28 mouse cellular contexts compared by ENCODE assay signal in genomic region chr4:62306840-62307239, GRCm38 (mm10). TPM values are rescaled to one million over a fixed set of nuclear protein-coding genes. Genes with fewer than 3 reads are reported as not detected.
DNase-seq lines count a peak whose midpoint lies in the region; ATAC-seq and TF ChIP-seq lines count a peak whose summit lies in the region.
"Had no signal": no experiment of that assay in that cellular context is flagged by ENCODE, and none has a peak within 500 bp of the region (broad histone marks: within the 10 kb centered on the region; RNA-seq: fewer than 3 reads in every experiment).

No protein-coding gene starts in this region.

- peaks cover 46% of the 10 kb centered on the region for H3K36me3 ChIP-seq in hindbrain, embryonic 15.5 days
- peaks cover 63% of the 10 kb centered on the region for H3K36me3 ChIP-seq in hindbrain, embryonic 12.5 days

- no peak overlapping the region for H3K27ac ChIP-seq in hindbrain, embryonic 15.5 days (replicated peaks)
- no peak overlapping the region for H3K27ac ChIP-seq in hindbrain, embryonic 12.5 days
- 0 out of 2 replicates have a peak overlapping the region, but pooled peaks have one; percentile 13 for H3K27ac ChIP-seq in cortical plate, adult 2 months (ENCODE audit: insufficient read depth, low read length)
- H3K27ac ChIP-seq: embryonic facial prominence, embryonic 12.5 days; embryonic facial prominence, embryonic 15.5 days; heart, embryonic 13.5 days; intestine, embryonic 15.5 days; kidney, embryonic 15.5 days had no signal

- ATAC-seq in hindbrain, embryonic 15.5 days (ENCODE audit: low FRiP score, low read depth), result 0 out of 2 replicates have a peak, but pooled peaks have one; percentile 30
- ATAC-seq in hindbrain, embryonic 12.5 days (ENCODE audit: low FRiP score), result no peak
- ATAC-seq: forebrain, embryonic 14.5 days; forebrain, postnatal 0 days; intestine, embryonic 15.5 days; Patski had no signal

- H3K4me1 ChIP-seq in hindbrain, embryonic 15.5 days (replicated peaks), result no peaks in the 10 kb centered on the region
- no peaks in the 10 kb centered on the region for H3K4me1 ChIP-seq in hindbrain, embryonic 12.5 days
- H3K4me1 ChIP-seq in cortical plate, adult 2 months (ENCODE audit: control insufficient read depth, insufficient read depth, low read length), result no peaks in the 10 kb centered on the region
- H3K4me1 ChIP-seq: embryonic facial prominence, embryonic 12.5 days; embryonic facial prominence, embryonic 15.5 days; heart, embryonic 13.5 days; intestine, embryonic 15.5 days; kidney, embryonic 15.5 days had no signal

- no peak for TF ChIP-seq CTCF in cortical plate, adult 2 months (IDR thresholded peaks at IDR 0.05; ENCODE audit: extremely low read depth, insufficient read depth, low read length)

- 68% methylated on average over 4 of the region's 4 CpGs for WGBS in hindbrain, embryonic 15.5 days
- 80% methylated on average over 4 of the region's 4 CpGs for WGBS in hindbrain, embryonic 12.5 days

- no peak for TF ChIP-seq POLR2A in cortical plate, adult 2 months (IDR thresholded peaks at IDR 0.05; ENCODE audit: extremely low read depth, insufficient read depth, low read length)

- H3K27me3 ChIP-seq in hindbrain, embryonic 15.5 days, result no peaks in the 10 kb centered on the region
- H3K27me3 ChIP-seq in hindbrain, embryonic 12.5 days, result no peaks in the 10 kb centered on the region
- H3K27me3 ChIP-seq: CH12.LX; embryonic facial prominence, embryonic 12.5 days; embryonic facial prominence, embryonic 15.5 days; heart, embryonic 13.5 days; intestine, embryonic 15.5 days; kidney, embryonic 15.5 days; Patski had no signal

- DNase-seq in ES-CJ7 (ENCODE audit: low read depth, low spot score) (peak; percentile 69), WW6 (ENCODE audit: low read depth, low spot score) (peak; percentile 22)
- no peak for DNase-seq in urinary bladder, postnatal 10 days (ENCODE audit: low spot score)
- DNase-seq in gastrocnemius, postnatal 25 days, result no peak
- DNase-seq: adrenal gland, postnatal 10 days; B cell, adult 2 months; cerebellum, adult 11-12 months; cerebellum, adult 9-10 months; cerebellum, postnatal 14 days; forebrain, postnatal 0 days; gastrocnemius, postnatal 10 days; heart, adult 18-20 months; heart, postnatal 14 days; heart, postnatal 4 days; kidney, adult 11 months; kidney, adult 8-10 months had no signal

- no peak overlapping the region for H3K4me3 ChIP-seq in hindbrain, embryonic 15.5 days
- H3K4me3 ChIP-seq in hindbrain, embryonic 12.5 days, result no peak overlapping the region
- no peak overlapping the region for H3K4me3 ChIP-seq in cortical plate, adult 2 months (ENCODE audit: insufficient read depth, low read length)
- H3K4me3 ChIP-seq: embryonic facial prominence, embryonic 12.5 days; embryonic facial prominence, embryonic 15.5 days; heart, embryonic 13.5 days; intestine, embryonic 15.5 days; kidney, embryonic 15.5 days had no signal

- no peak overlapping the region for H3K4me2 ChIP-seq in hindbrain, embryonic 15.5 days
- H3K4me2 ChIP-seq in hindbrain, embryonic 12.5 days (replicated peaks), result no peak overlapping the region
- H3K4me2 ChIP-seq: embryonic facial prominence, embryonic 12.5 days; embryonic facial prominence, embryonic 15.5 days; heart, embryonic 13.5 days; intestine, embryonic 15.5 days; kidney, embryonic 15.5 days had no signal

- H3K9me3 ChIP-seq in hindbrain, embryonic 15.5 days, result peaks cover 2% of the 10 kb centered on the region; the same call in 1 of the 2 replicates
- H3K9me3 ChIP-seq in hindbrain, embryonic 12.5 days (replicated peaks), result no peaks in the 10 kb centered on the region
- H3K9me3 ChIP-seq: embryonic facial prominence, embryonic 12.5 days; embryonic facial prominence, embryonic 15.5 days; G1E; heart, embryonic 13.5 days; intestine, embryonic 15.5 days; kidney, embryonic 15.5 days had no signal

- H3K9ac ChIP-seq in hindbrain, embryonic 15.5 days, result no peak overlapping the region
- H3K9ac ChIP-seq in hindbrain, embryonic 12.5 days, result no peak overlapping the region
- H3K9ac ChIP-seq: embryonic facial prominence, embryonic 12.5 days; embryonic facial prominence, embryonic 15.5 days; forebrain, postnatal 0 days; heart, embryonic 13.5 days; intestine, embryonic 15.5 days; kidney, embryonic 15.5 days had no signal

RNA-seq across cellular contexts. Expression of gene Slc31a2, which starts 44.5 kb away (rescaled TPM):
- polyA plus RNA-seq in hindbrain, embryonic 15.5 days (2015; fragmentation: Nextera tagmentation; extraction: Ambion mirVana), result 16.7 and 19.5 TPM in 2 replicates
- polyA plus RNA-seq in hindbrain, embryonic 12.5 days (2016; fragmentation: Nextera tagmentation; extraction: Ambion mirVana), result 12.9 and 13.0 TPM in 2 replicates
- 11.8 and 12.8 TPM in 2 replicates for polyA plus RNA-seq in cortical plate, adult 2 months (2012; rRNA removed)
- 1 to 10 TPM; 3.9 to 4.6 TPM for total RNA-seq in gastrocnemius, postnatal 25 days (2021)

RNA-seq across cellular contexts. Expression of gene Fkbp15, which starts 53.5 kb away (rescaled TPM):
- 20.9 and 23.3 TPM in 2 replicates for polyA plus RNA-seq in hindbrain, embryonic 15.5 days (2015; fragmentation: Nextera tagmentation; extraction: Ambion mirVana)
- polyA plus RNA-seq in hindbrain, embryonic 12.5 days (2016; fragmentation: Nextera tagmentation; extraction: Ambion mirVana), result 25.9 and 26.4 TPM in 2 replicates
- polyA plus RNA-seq in cortical plate, adult 2 months (2012; rRNA removed), result 26.1 and 27.2 TPM in 2 replicates
- total RNA-seq in gastrocnemius, postnatal 25 days (2021), result 10 to 100 TPM; 11.7 to 13.2 TPM

RNA-seq across cellular contexts. Expression of gene Slc31a1, which starts 53.7 kb away (rescaled TPM):
- polyA plus RNA-seq in hindbrain, embryonic 15.5 days (2015; fragmentation: Nextera tagmentation; extraction: Ambion mirVana), result 43.1 and 46.2 TPM in 2 replicates
- polyA plus RNA-seq in hindbrain, embryonic 12.5 days (2016; fragmentation: Nextera tagmentation; extraction: Ambion mirVana), result 45.2 and 48.5 TPM in 2 replicates
- polyA plus RNA-seq in cortical plate, adult 2 months (2012; rRNA removed), result 17.1 and 18.1 TPM in 2 replicates
- 10 to 100 TPM; 10.8 to 12.3 TPM for total RNA-seq in gastrocnemius, postnatal 25 days (2021)

Comparison
In these comparisons a context has a peak if more than half of its experiments do, and no peak if none do; other contexts are left out.
1. DNase-seq: peak in ES-CJ7 (single experiment) and WW6 (single experiment); none in urinary bladder, postnatal 10 days (single experiment) and gastrocnemius, postnatal 25 days (single experiment).